Mouse (Mus musculus): Measurements from ENCODE around the gene Kif26a. TPM values are rescaled to one million over a fixed set of nuclear protein-coding genes. Genes with fewer than 3 reads are reported as not detected.

The Kif26a gene
- total RNA-seq, 2 experiments from 2014 or later: 2.7 to 4.5 TPM

GRCm38 (mm10) chr12:112130161-112130860, 15.7 kb upstream of the Kif26a start:
- peak; percentile 43 for DNase-seq (ENCODE audit: low spot score)

DNA sequence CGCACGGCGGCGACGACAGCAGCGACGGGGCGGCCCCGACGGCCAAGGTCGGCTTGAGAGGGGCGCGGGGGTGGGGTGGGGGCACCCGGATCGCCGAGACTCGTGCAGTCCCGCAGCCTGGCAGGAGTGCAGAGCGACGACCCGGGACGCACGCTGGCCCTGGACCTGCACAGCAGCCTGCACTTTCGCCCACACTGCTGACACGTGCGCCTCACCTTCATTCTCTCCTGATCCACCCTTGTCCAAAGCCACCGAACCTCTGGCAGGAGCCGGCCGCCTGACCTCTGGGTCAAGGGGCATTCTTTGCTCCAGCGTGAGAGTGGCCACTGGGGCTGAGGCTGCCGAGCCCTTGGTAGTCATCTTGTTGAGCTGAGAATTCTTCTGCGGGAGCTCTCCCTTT, 15.1 kb upstream of the Kif26a start:
- no peak for DNase-seq (ENCODE audit: low spot score)

- peak; percentile 52 for DNase-seq (ENCODE audit: low spot score)
Measured at GRCm38 (mm10) chr12:112140231-112140630, 5.8 kb upstream of the Kif26a start.

DNA sequence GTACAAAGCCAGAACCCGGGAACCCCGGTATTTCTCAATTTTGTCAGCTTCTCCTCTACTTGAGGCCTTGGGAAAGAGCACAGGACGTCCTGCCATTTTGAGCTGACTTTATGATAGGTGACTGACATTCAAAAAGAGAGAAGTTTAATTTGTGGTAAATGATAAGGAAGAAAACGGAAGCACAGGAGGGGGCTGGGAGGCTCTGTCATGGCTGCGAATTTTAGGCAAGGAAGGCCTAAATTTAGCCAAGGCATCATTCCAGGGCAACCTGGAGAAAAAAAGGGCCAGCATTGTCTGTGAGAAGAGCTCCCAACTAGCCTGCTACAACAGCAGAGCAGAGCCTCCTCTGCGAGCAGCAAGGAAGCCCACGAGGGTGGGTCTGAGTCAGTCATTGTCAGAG, 5.3 kb upstream of the Kif26a start:
- DNase-seq (ENCODE audit: low spot score): no peak

GRCm38 (mm10) chr12:112141300-112141699, 4.7 kb upstream of the Kif26a start:
- no peak for DNase-seq (ENCODE audit: low spot score)

- no peak for DNase-seq (ENCODE audit: low spot score)
Measured at GRCm38 (mm10) chr12:112143116-112143832, 2.7 kb upstream of the Kif26a start.

DNA sequence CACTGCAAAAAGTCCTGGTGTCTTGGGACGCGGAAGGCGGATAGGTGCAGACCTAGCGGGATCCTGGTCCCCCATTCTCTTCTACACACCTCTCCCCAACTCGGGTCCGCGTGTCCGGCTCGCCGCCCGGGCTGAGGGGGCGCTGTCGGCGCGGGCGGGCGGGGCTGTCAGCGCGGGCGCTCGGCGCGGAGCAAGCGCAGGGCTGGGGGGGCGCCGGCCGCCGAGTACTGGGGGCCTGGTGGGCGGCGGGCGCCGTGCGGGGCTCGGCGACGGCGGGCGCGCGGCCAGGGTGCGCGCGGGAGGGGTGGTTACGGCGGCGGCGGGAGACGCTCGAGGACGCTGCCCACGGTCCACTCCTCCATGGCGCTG, 2.2 kb upstream of the Kif26a start:
- DNase-seq (ENCODE audit: low spot score): no peak

DNA sequence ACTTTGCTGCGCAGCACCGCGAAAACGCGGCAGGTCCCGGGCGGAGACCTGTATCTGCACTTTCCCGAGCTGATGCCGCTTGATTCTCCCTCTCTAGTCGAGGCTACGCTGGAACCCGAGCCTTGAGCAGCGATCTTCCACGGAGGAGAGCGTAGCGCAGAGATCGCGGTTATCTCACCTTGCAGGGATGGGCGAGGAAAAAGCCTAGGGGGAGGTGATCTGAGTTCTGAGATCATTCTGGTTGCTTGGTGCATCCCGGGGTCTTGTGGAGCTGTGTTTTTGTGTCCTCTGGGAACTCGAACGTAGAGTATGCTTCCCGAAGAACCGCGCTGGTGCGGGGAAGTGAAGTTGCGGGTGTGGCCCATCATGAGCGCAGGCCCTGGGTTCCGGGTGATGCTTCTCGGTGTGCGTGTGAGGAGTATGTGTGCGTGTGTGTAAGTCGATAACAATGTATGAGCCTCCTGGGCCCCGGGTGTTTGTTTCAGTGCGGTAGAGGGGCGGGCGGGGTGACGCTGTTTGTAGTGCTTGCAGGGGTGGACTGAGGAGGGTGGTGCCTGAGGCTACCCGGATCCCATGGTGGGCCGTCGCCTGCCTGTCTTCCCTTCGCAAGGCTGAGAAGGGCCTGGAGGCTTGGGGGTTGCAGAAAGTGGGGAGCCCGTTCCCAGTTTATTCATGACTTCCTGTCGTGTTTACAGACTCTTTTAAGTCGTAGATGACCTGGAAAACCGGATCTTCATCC, 1.5 kb upstream of the Kif26a start:
- no peak for DNase-seq (ENCODE audit: low spot score)

- peak; percentile 85 for DNase-seq (ENCODE audit: low spot score)
Measured at GRCm38 (mm10) chr12:112145211-112145874, 665 bp upstream of the Kif26a start.

DNA sequence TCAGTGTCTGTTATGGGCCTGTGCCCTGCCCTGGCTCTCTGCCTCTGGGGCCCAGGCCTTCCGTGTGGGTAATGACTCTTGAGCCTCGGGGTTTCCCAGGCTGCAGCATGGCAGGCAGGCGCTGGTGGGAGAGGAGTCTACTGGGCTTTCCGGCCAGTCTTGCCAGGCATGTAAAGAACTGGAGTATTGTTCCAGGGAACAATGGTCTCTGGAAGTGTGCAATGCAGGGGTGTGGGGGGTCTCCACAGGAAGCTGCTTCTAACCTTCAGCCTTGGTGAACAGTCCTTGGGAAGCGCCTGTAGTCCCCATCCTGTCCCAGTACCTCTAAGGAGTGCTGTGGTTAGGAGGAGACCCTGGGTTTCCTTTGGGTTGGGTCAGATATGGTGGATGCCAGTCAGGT, 1.4 kb downstream of the Kif26a start:
- no peak for DNase-seq (ENCODE audit: low spot score)

DNA sequence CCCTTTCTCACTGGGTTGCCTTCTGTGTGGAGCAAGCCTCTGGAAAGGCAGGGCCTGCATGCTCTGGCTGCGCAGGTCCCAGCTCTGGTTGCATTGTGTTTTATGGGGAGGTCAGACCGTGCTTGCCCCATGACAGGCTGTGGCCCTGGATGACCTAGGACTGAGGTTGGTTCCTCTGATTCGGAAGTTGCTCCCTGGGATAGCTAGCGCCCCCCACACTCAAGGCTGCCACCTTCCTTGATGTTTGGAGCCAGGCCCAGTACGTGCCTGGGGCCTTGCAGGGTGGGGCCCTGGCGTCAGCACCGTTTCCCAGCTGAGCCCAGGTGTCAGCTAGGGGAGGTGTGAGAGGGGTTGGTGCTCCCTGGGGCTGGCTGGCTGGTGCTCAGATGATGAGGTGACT, 4.0 kb downstream of the Kif26a start:
- DNase-seq (ENCODE audit: low spot score): no peak

GRCm38 (mm10) chr12:112151244-112151979, 5.4 kb downstream of the Kif26a start:
- no peak for DNase-seq (ENCODE audit: low spot score)

- DNase-seq (ENCODE audit: low spot score): no peak
Measured at GRCm38 (mm10) chr12:112151980-112152362, 6.0 kb downstream of the Kif26a start.

DNA sequence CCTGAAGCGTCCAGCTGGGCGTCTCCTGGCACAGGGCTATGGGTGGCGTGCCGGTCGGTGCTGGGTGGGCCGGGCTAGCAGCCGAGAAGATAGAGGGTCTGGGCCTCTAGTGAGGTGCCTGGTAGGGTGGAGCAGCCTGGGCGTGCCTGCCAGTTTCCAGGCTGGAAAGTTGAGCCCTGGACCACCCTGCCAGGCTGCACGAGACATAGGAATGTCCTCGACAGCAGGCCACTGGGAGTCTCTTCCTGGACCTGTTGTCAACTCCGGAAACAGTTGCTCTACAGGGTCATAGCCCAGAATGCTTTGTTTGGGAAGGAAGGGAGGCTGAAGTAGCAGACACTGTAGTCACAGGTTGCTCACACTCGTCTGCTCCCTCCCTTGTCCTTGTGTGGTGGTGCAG, 7.6 kb downstream of the Kif26a start:
- DNase-seq (ENCODE audit: low spot score): no peak

- no peak for DNase-seq (ENCODE audit: low spot score)
Measured at GRCm38 (mm10) chr12:112154476-112154875, 8.5 kb downstream of the Kif26a start.

DNA sequence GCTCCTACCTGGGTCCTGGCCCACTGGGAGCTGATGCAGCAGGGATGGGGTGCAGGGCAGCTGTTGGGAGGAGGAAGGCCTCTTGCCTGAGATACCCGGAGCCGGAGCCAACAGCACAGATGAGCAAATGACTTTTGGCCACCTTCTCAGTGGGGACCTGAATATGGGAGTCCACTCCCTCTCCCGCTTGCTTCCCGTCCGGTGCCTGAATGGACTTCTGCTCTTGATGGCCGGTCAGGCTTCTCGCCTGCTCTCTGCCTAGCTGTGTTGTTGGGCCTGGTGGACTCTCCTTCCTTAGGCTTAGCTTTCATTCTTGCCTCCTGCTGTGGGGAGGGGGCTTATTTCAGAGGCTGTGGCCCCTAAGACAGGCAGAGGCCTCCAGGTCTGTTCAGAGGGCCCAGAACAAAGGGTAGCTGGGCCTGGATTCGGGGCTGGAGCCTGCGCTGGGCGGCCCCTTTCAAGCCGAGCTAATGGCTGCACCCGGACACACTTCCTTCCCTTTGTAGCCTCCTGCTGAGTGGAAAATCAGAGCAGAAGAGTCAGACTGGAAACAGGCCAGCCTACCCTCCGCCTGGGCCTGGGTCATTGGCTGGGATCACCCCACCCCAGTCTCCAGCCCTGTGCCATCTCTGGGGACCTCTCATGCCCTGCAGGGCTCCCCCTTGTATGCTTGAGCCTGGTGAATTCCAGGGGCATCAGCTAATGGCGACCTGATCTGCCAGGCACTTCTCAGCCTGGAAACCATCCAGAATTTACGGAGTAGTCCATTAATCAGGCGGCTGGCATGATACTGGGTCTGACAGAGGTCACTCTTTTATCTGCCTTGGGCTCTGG, 9.4 kb downstream of the Kif26a start:
- DNase-seq (ENCODE audit: low spot score): no peak

- DNase-seq (ENCODE audit: low spot score): no peak
Measured at GRCm38 (mm10) chr12:112156804-112157203, 10.8 kb downstream of the Kif26a start.

GRCm38 (mm10) chr12:112158246-112158645, 12.2 kb downstream of the Kif26a start:
- no peak for DNase-seq (ENCODE audit: low spot score)

GRCm38 (mm10) chr12:112158784-112159183, 12.8 kb downstream of the Kif26a start:
- DNase-seq (ENCODE audit: low spot score): no peak

All from gastrocnemius, adult 18-20 months (tissue).